Mouse (Mus musculus) neural tube, embryonic 13.5 days (tissue): Measurements from ENCODE around the gene Agt. TPM values are rescaled to one million over a fixed set of nuclear protein-coding genes. Genes with fewer than 3 reads are reported as not detected.

Source experiments
- ATAC-seq: fragments of 200-750 bp; cut with Nextera tagmentation; 2 replicates; pipeline ENCODE4 v1.8.0; 2017; ENCODE audit warnings: low read depth, mild to moderate bottlenecking, moderate TSS enrichment, moderate library complexity
- H3K27ac ChIP-seq: fragments of 300-500 bp; sonication (generic); replicated peaks from 2 replicates; pipeline ENCODE4 v1.5.1; 2015; ENCODE audit warnings: moderate library complexity, mild to moderate bottlenecking, inconsistent platforms
- H3K27me3 ChIP-seq: fragments of 300-500 bp; sonication (generic); 2 replicates; pipeline ENCODE4 v1.6.1; 2015; ENCODE audit warnings: mild to moderate bottlenecking, inconsistent platforms
- H3K36me3 ChIP-seq: fragments of 300-500 bp; sonication (generic); 2 replicates; pipeline ENCODE4 v1.6.1; 2015; ENCODE audit warnings: mild to moderate bottlenecking, inconsistent platforms
- H3K4me1 ChIP-seq: fragments of 300-500 bp; sonication (generic); replicated peaks from 2 replicates; pipeline ENCODE4 v1.6.1; 2015; ENCODE audit warnings: inconsistent platforms
- H3K4me2 ChIP-seq: fragments of 300-500 bp; sonication (generic); 2 replicates; pipeline ENCODE4 v1.6.1; 2015; ENCODE audit warnings: inconsistent platforms, mild to moderate bottlenecking, moderate library complexity
- H3K4me3 ChIP-seq: fragments of 300-500 bp; sonication (generic); 2 replicates; pipeline ENCODE4 v1.5.1; 2015; ENCODE audit warnings: mild to moderate bottlenecking, inconsistent platforms
- H3K9ac ChIP-seq: fragments of 300-500 bp; sonication (generic); 2 replicates; pipeline ENCODE4 v1.6.1; 2015; ENCODE audit warnings: moderate library complexity, mild to moderate bottlenecking, inconsistent platforms
- H3K9me3 ChIP-seq: fragments of 300-500 bp; sonication (generic); 2 replicates; pipeline ENCODE4 v1.6.1; 2016; ENCODE audit warnings: inconsistent platforms
- WGBS: fragments of 180-500 bp; shearing (Covaris S2); methylation state at CpG from one replicate; pipeline ENCODE4 v1.1.7; 2015; 5-methylcytosine and 5-hydroxymethylcytosine counted together
- polyA plus RNA-seq: library from polyadenylated mRNA; unstranded; fragments of >200 nt; fragmentation: Nextera tagmentation; extraction: Ambion mirVana; gene quantifications from 2 replicates; pipeline ENCODE4 v1.2.1, GENCODE M21; 2015

Gene Agt
- polyA plus RNA-seq, 1 experiment from 2014 or later: 0.56 TPM

DNA sequence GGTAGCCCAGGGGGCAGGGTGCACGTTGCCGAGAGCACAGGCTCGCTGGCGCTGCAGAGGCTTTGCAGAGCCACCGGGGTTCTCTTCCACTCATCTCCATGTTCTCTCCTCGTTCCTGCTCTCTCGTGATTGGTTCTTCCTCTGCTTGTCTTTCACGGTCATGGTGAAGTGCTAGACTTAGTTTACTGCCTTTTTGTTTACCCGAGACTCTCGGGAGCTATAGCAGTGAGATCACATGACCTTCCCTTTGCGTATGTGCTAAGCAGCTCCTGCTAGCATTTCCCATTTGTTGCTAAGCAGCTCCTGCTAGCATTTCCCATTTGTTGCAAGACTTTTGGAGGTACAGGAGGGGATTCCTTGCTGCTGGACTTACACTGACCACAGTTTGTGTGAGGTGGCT lies 22.2 kb downstream of the Agt start:
- Histone ChIP-seq H3K4me1 (peaks cover 8% of the 10 kb centered on the region), H3K9ac (no peak overlapping the region), H3K36me3 (peaks cover 98% of the 10 kb centered on the region), H3K4me3 (no peak overlapping the region), H3K27me3 (no peaks in the 10 kb centered on the region), H3K4me2 (no peak overlapping the region), H3K27ac (peak overlapping the region; percentile 64; the same call in 1 of the 2 replicates), H3K9me3 (no peaks in the 10 kb centered on the region)
- WGBS: 35% methylated on average over 11 of the region's 11 CpGs
- ATAC-seq: peak; percentile 59; the same call in 1 of the 2 replicates

DNA sequence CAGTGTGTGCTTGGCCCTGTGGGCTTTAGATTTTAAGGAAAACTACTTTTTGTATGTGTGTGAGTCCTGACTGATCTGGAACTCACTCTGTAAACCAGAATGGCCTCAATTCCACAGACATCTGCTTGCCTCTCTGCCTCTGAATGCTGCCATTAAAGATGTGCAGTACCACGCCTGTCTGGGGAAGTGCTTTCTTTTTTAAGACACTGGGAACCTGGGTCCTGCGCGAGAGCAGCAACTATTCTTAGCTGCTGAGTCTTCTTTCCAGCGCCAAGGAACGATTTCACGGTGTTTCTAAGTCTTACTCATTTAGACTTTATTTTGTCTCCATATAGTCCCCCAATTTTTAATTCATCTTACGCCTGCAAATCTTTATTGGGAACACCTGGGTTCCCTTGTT lies 22.7 kb downstream of the Agt start:
- no peak for ATAC-seq
- H3K27me3 ChIP-seq: no peaks in the 10 kb centered on the region
- peak overlapping the region; percentile 64; the same call in 1 of the 2 replicates for H3K27ac ChIP-seq
- H3K9me3 ChIP-seq: no peaks in the 10 kb centered on the region
- H3K4me2 ChIP-seq: no peak overlapping the region
- no peak overlapping the region for H3K4me3 ChIP-seq
- WGBS: 85% methylated on average over 7 of the region's 7 CpGs
- H3K4me1 ChIP-seq: peaks cover 8% of the 10 kb centered on the region
- no peak overlapping the region for H3K9ac ChIP-seq
- H3K36me3 ChIP-seq: peaks cover 98% of the 10 kb centered on the region

GRCm38 (mm10) chr8:124546371-124546770 lies 23.1 kb downstream of the Agt start:
- Histone ChIP-seq H3K36me3 (peaks cover 98% of the 10 kb centered on the region), H3K9me3 (no peaks in the 10 kb centered on the region), H3K27me3 (no peaks in the 10 kb centered on the region), H3K4me2 (no peak overlapping the region), H3K4me3 (no peak overlapping the region), H3K27ac (peak overlapping the region; percentile 64; the same call in 1 of the 2 replicates), H3K9ac (no peak overlapping the region), H3K4me1 (peaks cover 8% of the 10 kb centered on the region)
- WGBS: 94% methylated on average over 6 of the region's 6 CpGs
- ATAC-seq: no peak

- WGBS: 91% methylated on average over 5 of the region's 5 CpGs
- no peaks in the 10 kb centered on the region for H3K9me3 ChIP-seq
Observed at GRCm38 (mm10) chr8:124543272-124543671, 26.2 kb downstream of the Agt start.

DNA sequence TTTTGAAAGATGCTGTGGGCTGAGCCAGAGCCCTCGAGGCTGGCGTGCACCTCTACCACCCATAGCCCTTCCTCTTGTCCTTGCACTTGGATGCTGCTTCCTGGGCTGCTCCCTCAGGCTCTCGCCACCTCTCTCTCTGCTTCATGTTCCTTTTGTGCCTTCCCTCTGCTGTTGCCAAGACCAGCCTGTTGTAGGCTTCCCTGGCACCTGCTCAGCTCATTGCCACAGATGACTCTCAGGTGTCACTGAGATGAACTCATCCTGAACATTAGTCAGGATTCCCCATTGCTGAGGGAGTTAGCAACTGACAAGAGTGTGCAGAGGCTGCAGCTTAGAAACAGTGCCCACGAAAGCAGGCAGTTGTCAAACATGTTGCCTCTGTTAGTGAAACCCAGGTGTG lies 27.5 kb downstream of the Agt start:
- H3K27ac ChIP-seq: no peak overlapping the region
- H3K4me3 ChIP-seq: no peak overlapping the region
- no peak overlapping the region for H3K4me2 ChIP-seq
- H3K36me3 ChIP-seq: peaks cover 96% of the 10 kb centered on the region
- no peaks in the 10 kb centered on the region for H3K27me3 ChIP-seq
- H3K4me1 ChIP-seq: no peaks in the 10 kb centered on the region
- 95% methylated on average over 4 of the region's 4 CpGs for WGBS
- H3K9ac ChIP-seq: no peak overlapping the region
- no peaks in the 10 kb centered on the region for H3K9me3 ChIP-seq
- no peak for ATAC-seq

More at GRCm38 (mm10) chr8:124543272-124543671, 26.2 kb downstream of the Agt start:
- Histone ChIP-seq H3K4me1 (peaks cover 8% of the 10 kb centered on the region), H3K4me3 (no peak overlapping the region), H3K9ac (no peak overlapping the region), H3K27ac (no peak overlapping the region), H3K4me2 (no peak overlapping the region), H3K27me3 (no peaks in the 10 kb centered on the region), H3K36me3 (peaks cover 99% of the 10 kb centered on the region)
- ATAC-seq: no peak

- Histone ChIP-seq H3K4me2 (no peak overlapping the region), H3K4me1 (no peaks in the 10 kb centered on the region), H3K27ac (no peak overlapping the region), H3K4me3 (no peak overlapping the region), H3K9me3 (no peaks in the 10 kb centered on the region), H3K9ac (no peak overlapping the region), H3K27me3 (no peaks in the 10 kb centered on the region), H3K36me3 (peaks cover 94% of the 10 kb centered on the region)
- ATAC-seq: no peak
- WGBS: 94% methylated on average over 12 of the region's 12 CpGs
Observed at GRCm38 (mm10) chr8:124540906-124541305, 28.6 kb downstream of the Agt start.

GRCm38 (mm10) chr8:124535451-124535850 lies 34.1 kb downstream of the Agt start:
- Histone ChIP-seq H3K27ac (no peak overlapping the region), H3K4me1 (no peaks in the 10 kb centered on the region), H3K9me3 (no peaks in the 10 kb centered on the region), H3K4me3 (no peak overlapping the region), H3K27me3 (no peaks in the 10 kb centered on the region), H3K4me2 (no peak overlapping the region), H3K9ac (no peak overlapping the region), H3K36me3 (peaks cover 94% of the 10 kb centered on the region)
- no peak for ATAC-seq
- 93% methylated on average over 5 of the region's 5 CpGs for WGBS

GRCm38 (mm10) chr8:124532626-124533025 lies 36.9 kb downstream of the Agt start:
- Histone ChIP-seq H3K27ac (no peak overlapping the region), H3K27me3 (no peaks in the 10 kb centered on the region), H3K36me3 (peaks cover 89% of the 10 kb centered on the region), H3K4me1 (no peaks in the 10 kb centered on the region), H3K9me3 (no peaks in the 10 kb centered on the region), H3K4me3 (no peak overlapping the region), H3K9ac (no peak overlapping the region), H3K4me2 (no peak overlapping the region)
- ATAC-seq: no peak
- WGBS: 94% methylated on average over 3 of the region's 3 CpGs

- Histone ChIP-seq H3K36me3 (peaks cover 95% of the 10 kb centered on the region), H3K27ac (no peak overlapping the region), H3K4me3 (no peak overlapping the region), H3K4me1 (no peaks in the 10 kb centered on the region), H3K27me3 (no peaks in the 10 kb centered on the region), H3K9me3 (no peaks in the 10 kb centered on the region), H3K9ac (no peak overlapping the region), H3K4me2 (no peak overlapping the region)
- ATAC-seq: no peak
- WGBS: 90% methylated on average over 4 of the region's 4 CpGs
Observed at GRCm38 (mm10) chr8:124530996-124531395, 38.5 kb downstream of the Agt start.

DNA sequence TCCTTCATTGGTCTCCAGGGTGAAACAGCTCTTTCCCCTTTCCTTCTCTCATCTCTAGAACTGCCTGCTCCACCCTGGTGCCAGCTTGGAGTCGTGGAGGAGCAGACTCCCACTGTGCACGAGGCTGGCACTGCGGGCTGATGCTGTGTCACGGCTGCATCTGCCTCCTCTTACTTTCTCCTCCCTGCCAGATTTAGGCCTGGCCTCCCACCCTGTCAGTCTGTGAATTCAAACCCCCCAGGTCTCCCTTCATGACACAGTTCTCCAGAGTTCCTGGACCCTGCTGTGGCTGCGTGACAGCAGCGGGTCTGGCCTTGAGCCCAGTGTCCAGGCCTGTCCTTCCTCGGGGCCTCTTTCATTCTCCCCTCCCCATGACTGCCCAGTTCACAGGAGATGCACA lies 39.0 kb downstream of the Agt start:
- peaks cover 95% of the 10 kb centered on the region for H3K36me3 ChIP-seq
- no peak overlapping the region for H3K9ac ChIP-seq
- 91% methylated on average over 7 of the region's 7 CpGs for WGBS
- H3K27ac ChIP-seq: no peak overlapping the region
- H3K4me2 ChIP-seq: no peak overlapping the region
- H3K9me3 ChIP-seq: no peaks in the 10 kb centered on the region
- H3K4me3 ChIP-seq: no peak overlapping the region
- no peaks in the 10 kb centered on the region for H3K4me1 ChIP-seq
- H3K27me3 ChIP-seq: no peaks in the 10 kb centered on the region
- ATAC-seq: no peak

DNA sequence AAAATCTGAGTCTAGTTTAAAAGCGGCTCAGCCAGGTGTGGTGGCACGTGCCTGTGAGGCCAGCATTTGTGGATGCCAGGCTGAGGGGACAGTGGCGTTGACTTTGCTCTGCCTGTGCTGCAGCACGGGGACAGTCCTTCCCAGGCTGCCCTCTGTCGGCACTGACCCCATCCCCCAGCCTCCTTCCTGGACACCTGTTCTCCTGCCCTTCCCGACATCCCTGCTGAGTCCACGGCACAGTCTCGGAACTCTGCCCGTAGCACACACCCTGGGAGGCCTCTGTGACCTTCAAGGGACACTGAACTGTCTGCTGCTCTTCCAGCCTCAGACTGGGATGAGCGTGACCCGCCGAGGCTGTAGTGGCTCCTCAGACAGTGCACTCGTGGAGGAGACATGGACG lies 39.4 kb downstream of the Agt start:
- no peak overlapping the region for H3K27ac ChIP-seq
- peaks cover 92% of the 10 kb centered on the region for H3K36me3 ChIP-seq
- H3K9me3 ChIP-seq: no peaks in the 10 kb centered on the region
- 90% methylated on average over 14 of the region's 14 CpGs for WGBS
- H3K27me3 ChIP-seq: no peaks in the 10 kb centered on the region
- no peak overlapping the region for H3K9ac ChIP-seq
- H3K4me3 ChIP-seq: no peak overlapping the region
- no peak overlapping the region for H3K4me2 ChIP-seq
- H3K4me1 ChIP-seq: no peaks in the 10 kb centered on the region
- ATAC-seq: no peak

DNA sequence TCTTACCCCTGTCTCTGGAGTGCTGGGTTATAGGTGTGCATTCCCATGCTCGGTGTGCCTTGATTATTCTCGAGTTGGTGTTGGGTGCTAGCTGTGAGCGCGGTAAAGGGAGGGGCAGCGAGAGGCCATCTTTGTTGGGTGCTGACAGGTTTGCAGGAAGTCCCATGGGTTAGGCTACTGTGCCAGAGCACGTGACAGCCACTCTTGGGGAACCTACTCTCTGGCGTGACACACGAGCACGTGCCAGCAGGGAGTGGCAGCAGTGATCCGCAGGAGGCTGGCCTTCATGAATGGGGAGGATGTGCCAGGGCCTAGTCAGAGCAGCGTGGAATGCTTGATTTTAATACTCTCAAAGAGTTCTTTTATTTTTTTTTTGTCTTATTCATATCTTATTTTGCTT lies 43.2 kb downstream of the Agt start:
- Histone ChIP-seq H3K9me3 (no peaks in the 10 kb centered on the region), H3K4me3 (no peak overlapping the region), H3K9ac (no peak overlapping the region), H3K4me2 (no peak overlapping the region), H3K27me3 (no peaks in the 10 kb centered on the region), H3K27ac (no peak overlapping the region), H3K36me3 (peaks cover 61% of the 10 kb centered on the region), H3K4me1 (peaks cover 19% of the 10 kb centered on the region)
- no peak for ATAC-seq
- whole genome bisulfite sequencing: 93% methylated on average over 11 of the region's 11 CpGs

DNA sequence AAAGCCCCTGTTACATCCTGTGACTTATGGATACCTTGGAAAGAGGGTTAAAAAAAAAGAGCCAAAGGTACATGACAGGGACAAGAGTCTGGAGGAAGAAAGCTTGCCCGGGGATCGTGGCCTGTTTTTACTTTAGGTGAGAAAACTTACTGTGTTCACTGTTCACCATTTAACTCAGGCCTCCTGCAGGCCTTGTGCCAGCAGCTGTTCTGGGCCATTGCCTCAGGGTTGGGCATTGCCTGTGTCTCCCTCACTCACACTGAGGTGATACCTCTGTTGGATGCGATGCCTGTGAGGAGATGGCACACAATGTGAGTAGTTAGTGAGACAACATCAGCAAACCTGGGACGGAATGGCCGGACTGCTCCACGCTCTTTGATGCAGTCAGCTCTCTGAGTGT lies 47.6 kb downstream of the Agt start:
- Histone ChIP-seq H3K9ac (no peak overlapping the region), H3K27ac (no peak overlapping the region), H3K4me3 (peak overlapping the region; percentile 86), H3K9me3 (no peaks in the 10 kb centered on the region), H3K4me2 (peak overlapping the region; percentile 91), H3K27me3 (peaks cover 10% of the 10 kb centered on the region), H3K36me3 (peaks cover 24% of the 10 kb centered on the region), H3K4me1 (peaks cover 24% of the 10 kb centered on the region)
- no peak for ATAC-seq
- 90% methylated on average over 6 of the region's 6 CpGs for WGBS
